Mouse (Mus musculus): ENCODE measurements around the gene Selenom. TPM values are rescaled to one million over a fixed set of nuclear protein-coding genes. Genes with fewer than 3 reads are reported as not detected.

Gene Selenom
- 182 and 262 TPM in 2 replicates for polyA plus RNA-seq (2012; rRNA removed)

DNA sequence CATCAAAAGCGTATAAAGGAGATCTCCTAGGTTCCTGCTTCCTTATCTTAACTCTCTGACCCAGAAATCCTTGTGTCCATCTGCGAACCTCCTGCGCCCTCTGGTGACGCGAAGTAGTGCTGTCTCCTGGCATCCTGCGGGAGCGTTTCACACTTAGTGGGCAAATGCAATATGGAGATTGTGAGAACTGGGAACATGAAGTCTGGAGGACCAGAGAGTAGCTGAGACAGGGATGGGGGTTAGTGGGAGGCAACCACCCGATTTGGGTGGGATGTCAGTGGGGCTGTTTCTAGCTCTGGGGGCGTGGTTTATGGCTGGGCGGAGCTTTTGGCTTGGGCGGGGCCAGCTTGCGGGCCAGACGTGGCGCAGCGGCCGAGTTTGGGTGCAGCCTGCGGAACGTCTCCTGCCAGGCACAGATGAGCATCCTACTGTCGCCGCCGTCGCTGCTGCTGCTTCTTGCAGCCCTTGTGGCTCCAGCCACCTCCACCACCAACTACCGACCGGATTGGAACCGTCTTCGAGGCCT, at the start of gene Selenom:
TSS of gene Selenom (plus strand) at position 156 of the 526 bp plus-strand sequence.
- peak; percentile 77 for DNase-seq (ENCODE audit: low read depth, low spot score)
- WGBS, result under 1% methylated on average over 26 of the region's 26 CpGs

DNA sequence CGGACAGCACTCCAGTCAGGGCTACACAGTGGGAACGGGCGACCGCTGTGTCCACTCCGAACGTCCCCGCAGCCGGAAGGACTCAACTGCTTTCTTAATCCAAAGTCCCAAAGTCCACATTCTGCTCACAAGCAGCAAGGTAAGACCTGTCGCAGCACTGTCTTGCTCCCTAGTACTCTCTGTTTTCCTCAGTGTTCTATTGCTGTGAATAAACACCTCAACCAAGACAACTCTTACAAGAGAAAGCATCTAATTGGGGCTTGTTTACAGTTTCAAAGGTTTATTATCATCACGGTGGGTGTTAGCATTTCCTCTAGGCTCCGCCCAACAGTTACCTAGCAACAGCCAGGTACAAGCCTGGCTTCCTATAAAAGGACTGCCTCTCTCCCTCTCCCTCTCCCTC, 43.0 kb upstream of the Selenom start:
- 15% methylated on average over 11 of the region's 11 CpGs for WGBS
- DNase-seq (ENCODE audit: low read depth, low spot score), result peak; percentile 50

DNA sequence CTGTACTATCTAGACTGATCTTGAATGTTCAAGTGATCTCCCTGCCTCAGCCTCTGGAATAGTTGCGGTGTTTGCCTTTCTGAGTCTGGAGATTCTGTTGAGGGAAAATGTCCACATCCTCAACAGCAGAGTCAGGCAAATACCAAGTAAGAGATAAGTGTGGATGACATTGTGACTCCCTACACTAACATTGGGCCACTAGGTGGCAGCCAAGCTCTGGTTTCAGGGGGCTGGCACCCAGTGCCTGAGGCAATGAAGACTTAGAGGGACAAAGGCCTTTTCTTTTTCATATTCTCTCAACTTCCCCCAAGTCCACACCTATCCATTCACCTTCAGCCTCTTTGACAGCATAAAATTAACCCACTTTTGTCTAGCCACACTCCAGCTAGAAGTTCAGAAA, 42.0 kb upstream of the Selenom start:
- WGBS, result 22% methylated on average over 1 of the region's 1 CpGs
- DNase-seq (ENCODE audit: low read depth, low spot score), result peak; percentile 94

DNA sequence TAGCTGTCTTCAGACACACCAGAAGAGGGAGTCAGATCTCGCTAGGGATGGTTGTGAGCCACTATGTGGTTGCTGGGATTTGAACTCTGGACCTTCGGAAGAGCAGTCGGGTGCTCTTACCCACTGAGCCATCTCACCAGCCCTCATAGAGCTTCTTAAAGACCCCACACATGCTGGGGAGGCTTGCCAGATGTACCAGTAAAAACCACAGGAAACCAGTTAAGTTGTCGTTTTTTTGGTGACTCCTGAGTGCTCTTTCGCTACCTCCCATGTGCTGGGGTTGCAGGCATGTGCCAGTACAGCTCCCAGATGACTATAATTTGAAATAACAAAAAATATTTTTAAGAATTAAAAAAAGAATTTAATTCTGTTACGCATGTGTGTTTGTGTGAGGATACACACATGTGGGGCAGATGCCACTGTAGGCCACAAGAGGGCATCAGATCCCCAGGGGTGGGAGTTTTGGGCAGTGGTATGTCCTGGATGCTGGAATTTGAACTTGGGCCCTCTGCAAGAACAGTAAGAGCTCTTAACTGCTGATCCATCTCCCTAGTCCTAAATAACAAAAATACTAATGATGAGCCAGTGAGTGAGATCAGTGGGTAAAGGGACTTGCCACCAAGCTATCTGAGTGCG, 39.9 kb upstream of the Selenom start:
- WGBS, result 81% methylated on average over 7 of the region's 7 CpGs
- DNase-seq (ENCODE audit: low read depth, low spot score), result no peak

DNA sequence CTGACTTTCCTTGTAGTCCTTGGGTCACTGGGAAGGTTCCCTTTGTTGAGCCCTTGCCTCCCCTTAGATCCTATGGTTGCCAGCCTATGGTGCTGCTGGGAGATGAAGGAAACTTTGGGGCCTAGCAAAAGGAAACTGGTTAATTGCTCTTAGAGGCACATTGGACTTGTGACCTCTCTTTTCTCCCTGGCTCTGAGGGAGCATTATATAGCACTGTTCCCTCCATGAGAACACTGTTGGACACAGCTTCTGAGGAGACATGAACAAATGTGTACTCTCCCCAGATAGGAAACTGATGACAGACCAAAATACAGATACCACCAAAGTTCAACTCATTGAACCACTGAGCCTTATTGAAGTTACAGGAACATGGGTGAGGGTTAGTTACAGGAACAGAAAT, 39.0 kb upstream of the Selenom start:
- DNase-seq (ENCODE audit: low read depth, low spot score), result no peak

DNA sequence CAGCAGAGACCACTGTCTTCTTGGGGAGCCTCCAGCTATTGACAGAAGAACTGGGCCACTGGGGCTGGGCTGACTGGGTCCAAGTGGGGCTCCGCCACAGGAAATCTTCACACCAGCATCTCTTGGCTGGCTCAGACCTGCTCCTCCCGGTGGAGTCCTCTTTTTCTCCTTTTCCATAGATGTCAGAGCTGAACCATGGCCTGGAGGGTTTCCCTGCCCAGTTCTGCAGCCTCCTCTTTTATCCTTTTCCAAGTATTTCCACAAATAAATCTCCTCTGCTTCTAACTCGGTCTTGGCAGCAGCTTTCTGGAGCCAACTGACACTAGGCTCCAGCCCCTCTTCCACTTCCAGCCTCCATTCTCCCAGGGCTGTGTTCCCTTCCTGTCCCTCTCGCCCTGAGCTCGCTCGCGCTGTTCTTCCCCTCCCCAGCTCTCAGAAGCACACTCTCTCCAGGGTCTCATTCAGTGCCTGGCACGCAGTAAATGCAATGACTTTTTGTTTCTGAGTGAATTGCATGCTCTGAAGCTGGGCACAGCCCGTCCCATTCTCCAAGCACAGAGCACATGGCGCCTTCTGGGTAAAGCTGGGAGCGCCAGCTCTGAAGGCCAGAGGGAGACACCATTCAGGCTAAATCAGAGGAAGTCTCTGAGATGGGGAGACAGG, 30.4 kb upstream of the Selenom start:
- DNase-seq (ENCODE audit: low read depth, low spot score), result no peak
- WGBS, result 74% methylated on average over 11 of the region's 11 CpGs

DNA sequence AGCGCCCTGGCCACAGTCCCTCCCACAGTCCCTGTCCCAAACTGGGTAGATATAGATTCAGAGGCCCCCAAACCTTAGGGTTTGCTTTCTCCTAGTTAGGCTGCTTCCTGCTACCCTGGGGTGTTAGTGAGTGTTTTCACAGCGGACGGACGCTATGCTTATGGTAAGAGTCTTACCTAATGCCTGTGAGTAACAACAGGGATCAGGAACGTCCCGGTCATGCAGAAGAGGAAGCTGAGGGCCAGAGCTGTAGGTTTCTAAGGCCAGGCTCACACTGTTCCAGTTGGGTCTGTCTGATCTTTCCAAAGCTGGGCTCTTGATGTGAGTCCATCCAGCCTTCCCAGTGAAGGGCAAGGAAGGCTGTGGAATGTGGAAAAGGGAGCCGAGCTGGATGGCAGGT, 28.1 kb upstream of the Selenom start:
- WGBS, result 33% methylated on average over 7 of the region's 7 CpGs
- DNase-seq (ENCODE audit: low read depth, low spot score), result no peak

DNA sequence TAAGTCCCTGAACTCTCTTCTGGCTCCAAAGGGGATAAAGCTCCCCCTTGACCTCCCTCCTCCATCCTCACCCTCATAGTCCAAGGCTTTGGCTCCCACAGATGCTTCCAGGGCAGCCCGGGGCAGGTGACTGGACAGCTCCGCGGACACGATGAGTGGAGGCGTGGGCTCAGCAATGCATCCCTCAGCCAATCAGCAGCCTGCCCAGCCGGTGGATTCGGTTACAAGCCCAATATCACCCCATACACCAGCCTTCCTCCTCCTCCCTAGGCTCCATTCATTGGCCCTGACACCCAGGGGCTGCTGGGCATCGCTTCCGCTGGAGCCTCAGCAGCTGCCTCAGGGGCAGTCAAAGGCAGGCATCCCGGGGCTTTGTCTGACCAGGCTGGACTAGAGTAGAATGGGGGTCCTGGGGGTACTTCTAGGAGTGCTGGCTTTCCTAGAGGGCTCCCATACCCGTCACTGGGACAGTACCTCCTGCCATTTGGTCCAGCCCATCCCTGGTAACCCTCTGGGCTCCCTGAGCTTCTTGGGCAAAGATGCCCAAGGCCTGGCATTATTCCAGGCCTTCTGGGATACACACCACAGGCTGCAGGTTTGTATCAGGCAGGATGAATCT, 26.4 kb upstream of the Selenom start, which contains the start of gene Pla2g3:
TSS of gene Pla2g3 (plus strand) at position 333 of the 619 bp plus-strand sequence.
- 19% methylated on average over 11 of the region's 11 CpGs for WGBS
- no peak for DNase-seq (ENCODE audit: low read depth, low spot score)

DNA sequence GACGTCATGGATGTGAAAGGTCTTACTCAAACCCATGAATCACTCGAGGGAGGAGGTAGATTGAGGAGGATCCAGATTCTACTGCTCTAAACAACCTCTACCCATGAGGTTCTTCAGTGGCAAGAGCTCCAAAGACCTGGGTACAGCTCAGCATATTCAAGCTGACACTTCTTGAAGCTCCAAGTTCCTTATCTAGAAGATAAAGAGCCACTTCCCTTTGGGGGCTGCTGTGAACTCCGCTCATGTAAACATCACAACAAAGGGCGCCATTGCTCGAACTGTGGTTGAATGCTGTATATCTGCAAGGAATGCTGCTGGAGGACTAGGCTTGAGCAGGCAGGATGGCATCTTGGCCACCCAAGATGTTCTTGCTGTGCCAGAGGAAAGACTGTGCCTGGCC, 25.4 kb upstream of the Selenom start:
- WGBS, result 75% methylated on average over 5 of the region's 5 CpGs
- DNase-seq (ENCODE audit: low read depth, low spot score), result no peak

DNA sequence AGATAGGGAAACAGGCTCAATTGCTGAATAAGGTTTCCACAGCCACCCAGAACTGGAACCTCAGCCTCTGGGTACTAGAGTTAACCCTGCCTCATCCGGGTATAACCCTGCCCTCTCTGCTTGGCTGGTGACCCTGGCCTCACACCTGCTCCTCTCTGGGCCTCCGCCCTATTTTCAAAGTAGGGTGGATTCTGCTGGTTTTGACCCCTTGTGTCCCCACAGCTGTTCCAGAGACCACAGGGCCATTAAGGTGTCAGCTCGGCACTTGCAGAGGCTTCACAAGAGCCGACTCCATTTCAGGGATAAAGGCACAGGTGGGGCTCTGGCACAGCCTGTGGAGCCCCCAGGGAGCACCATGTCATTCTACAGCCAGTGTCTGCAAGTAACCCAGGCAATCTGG, 21.7 kb upstream of the Selenom start:
- WGBS, result 42% methylated on average over 4 of the region's 4 CpGs
- DNase-seq (ENCODE audit: low read depth, low spot score), result no peak

DNA sequence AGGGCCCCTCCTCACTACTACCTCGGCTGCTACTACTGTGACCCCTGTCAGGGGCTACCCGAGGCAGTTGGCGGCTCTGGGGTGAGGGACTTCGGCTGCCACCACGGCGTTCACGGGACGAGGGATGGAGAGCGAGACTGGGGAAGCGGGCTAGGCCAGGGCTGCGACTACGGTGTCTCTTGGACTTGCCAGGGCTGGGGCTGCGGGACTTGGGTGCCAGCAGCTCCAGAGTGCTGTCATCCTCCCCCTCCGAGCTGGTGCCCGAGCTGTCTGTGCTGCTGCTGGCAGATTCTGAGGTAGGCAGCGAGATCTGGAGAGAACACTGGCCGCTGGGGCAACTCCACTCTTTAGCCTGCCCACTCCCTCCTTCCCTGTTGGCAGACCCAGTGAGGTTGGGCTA, 19.6 kb upstream of the Selenom start:
- WGBS, result 89% methylated on average over 17 of the region's 17 CpGs
- DNase-seq (ENCODE audit: low read depth, low spot score), result no peak

DNA sequence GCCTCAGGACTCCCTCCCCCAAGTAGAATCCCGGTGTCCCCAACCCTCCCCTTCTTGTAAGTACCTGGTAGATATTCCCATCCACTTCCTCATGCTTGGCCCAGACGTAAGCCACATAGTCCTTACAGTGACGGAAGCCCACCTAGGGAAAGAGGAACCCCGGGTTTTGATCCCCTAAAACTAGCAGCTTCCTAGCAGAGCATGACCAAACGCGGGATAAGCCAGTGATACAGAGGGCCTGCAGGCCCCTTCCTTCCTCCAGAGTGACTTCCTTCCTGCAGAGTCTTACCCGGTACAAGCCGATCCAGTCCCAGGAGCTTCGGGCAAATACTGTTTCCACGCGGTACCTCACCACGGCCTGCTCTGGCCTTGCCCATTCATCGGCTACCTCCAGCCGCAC, 19.0 kb upstream of the Selenom start:
- DNase-seq (ENCODE audit: low read depth, low spot score), result no peak
- 92% methylated on average over 14 of the region's 14 CpGs for WGBS

DNA sequence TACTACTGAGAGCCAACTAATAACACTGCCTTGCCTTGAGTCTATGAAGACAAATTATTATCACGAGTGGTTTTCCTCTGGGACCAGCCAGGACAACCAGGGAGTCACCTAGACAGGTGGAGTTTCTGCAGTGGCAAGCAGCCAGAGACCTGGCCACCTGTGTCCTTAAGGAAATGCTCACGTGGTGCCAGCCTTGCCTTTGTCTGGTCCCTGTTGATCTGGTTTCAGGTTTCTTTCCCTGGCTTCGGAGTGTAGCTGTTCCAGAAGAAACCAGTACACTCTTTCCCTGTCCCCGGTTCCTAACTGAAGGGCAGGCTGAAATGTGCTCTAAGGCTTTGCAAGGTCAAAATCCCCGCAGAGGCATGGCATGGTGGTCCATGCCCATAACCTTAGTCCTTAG, 17.7 kb upstream of the Selenom start:
- no peak for DNase-seq (ENCODE audit: low read depth, low spot score)
- 31% methylated on average over 5 of the region's 5 CpGs for WGBS

DNA sequence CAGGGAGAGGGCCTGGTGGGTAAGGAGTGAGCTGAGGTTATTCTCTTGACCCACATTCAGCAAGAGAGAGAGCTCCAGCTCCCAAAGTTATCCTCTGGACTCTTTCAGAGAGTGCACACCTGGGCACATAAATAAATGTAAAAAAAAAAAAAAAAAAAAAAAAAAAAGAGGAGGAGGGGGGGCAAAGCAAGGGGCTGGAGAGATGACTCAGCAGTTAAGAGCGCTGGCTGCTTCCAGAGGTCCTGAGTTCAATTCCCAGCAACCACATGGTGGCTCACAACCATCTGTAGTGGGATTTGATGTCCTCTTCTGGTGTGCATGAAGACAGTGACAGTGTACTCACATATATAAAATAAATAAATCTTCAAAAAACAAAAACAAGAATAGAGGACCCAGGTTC, 17.2 kb upstream of the Selenom start:
- WGBS, result 88% methylated on average over 1 of the region's 1 CpGs
- no peak for DNase-seq (ENCODE audit: low read depth, low spot score)

DNA sequence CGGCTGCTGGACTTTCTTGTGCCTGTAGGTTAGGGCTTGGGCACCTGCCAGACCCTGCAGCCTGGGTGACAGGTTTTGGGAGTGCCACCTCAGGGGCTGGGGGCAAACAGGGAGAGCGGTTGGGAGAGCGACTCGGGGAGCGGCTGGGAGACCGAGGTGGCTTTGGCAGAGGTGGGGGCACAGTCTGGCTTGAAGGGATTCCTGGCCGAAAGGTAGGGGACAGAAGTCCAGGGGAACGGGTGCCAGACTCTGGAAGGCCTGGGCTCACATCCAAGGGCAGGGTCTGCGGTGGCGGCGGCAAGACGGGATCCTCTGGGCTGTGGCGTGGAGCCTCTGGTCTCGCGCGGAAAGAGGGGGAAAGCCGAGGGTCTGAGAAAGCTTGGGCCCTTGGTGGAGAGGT, 12.4 kb upstream of the Selenom start:
- no peak for DNase-seq (ENCODE audit: low read depth, low spot score)
- 83% methylated on average over 17 of the region's 17 CpGs for WGBS

DNA sequence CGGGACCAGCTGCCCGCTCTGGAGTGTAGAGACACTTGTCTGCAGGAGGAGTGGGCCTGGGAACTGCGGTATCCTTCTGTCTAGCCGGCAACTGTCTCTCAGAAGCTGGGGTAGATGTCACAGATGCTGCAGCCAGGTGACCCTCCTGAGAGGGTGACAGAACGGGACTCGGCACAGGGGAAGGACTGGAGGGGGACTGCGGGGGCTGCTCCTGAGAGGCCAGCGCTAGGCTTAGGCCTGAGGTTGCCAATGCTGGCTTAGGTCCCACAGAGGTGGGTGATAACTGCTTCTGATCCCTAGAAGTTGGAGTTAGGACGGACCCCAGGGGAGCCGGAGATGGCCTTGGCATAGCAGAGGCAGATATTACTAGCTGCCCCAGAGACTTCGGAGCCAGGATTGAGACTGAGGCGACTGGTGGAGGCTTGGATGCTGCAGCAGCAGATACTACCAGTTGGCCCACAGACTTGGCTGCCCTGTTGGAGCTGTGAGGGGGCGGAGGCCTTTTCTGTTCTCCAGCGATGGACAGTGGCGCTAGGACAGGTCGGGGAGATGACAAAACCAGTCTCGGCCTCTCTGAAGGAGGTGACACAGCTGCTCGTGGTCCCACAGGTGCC, 11.9 kb upstream of the Selenom start:
- WGBS, result 86% methylated on average over 18 of the region's 18 CpGs

DNA sequence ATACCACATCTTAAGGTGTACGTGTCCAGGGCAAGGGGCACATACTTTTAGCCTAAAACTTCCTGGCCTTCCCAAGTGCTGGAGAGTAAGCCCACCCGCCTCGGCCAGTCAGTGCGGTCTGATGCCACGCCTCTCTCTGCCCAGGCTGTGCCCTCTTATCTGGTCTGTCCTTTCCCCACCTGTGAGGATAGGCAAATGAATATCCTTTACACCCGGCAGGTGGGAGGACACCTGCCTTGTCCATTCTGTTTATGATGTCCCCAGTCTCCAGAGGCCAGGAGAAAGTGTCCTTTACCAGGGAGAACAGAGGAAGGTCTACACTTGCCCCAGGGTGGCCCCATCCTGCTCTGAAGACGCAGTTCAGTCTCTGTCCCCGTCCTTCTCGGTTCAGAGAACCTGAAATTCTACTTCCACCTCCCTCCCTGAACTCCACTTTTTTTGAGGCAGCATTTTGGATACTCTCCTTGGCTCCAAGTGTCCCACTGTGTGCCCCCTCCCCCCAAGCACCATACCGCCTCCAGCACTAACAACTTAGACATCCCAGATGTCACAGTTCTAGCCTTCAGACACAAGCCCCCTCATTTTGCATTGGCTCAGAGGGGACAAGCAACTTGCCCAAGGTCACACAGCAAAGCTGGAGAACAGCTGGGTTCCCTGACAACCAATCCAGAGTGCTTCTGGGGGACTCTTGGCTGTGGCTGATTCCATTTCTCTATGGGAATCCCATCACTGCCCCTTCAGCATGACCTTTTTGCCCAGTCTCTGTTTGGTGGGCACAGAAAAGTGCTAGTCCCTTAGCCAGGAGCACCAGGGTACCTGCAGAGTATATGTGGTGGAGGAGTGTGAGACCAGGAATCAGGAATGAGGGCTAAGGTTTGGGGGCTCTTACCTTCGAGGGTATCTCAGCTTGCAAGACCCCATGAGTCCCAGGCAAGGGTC, 10.5 kb upstream of the Selenom start:
- WGBS, result 34% methylated on average over 11 of the region's 11 CpGs

More for the DNA sequence above, 11.9 kb upstream of the Selenom start:
- no peak for DNase-seq (ENCODE audit: low read depth, low spot score)

DNA sequence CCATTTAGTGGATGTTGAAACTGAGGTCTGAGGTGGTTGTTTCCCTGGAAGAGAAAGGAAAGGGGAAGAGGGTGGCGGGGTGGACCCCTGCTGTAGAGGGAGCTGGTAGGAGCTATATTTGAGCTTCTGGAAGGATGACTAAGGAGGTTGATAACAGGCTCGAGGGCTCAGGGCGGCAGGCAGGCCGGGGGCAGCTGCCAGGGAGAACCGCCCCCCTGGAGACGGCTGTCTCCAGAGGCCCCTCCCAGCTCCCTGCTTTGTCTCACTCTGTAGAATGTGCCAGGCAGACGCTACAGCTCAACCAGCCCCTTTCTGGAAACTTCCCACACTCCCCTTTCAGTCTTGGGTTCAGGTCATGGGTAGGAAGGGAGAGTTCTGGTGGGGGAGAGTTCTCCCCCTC, 6.3 kb upstream of the Selenom start:
- no peak for DNase-seq (ENCODE audit: low read depth, low spot score)
- 23% methylated on average over 7 of the region's 7 CpGs for WGBS

More for the DNA sequence above, 10.5 kb upstream of the Selenom start:
- no peak for DNase-seq (ENCODE audit: low read depth, low spot score)
